Mouse (Mus musculus): ENCODE results near the gene Kyat3. TPM values are rescaled to one million over a fixed set of nuclear protein-coding genes. Genes with fewer than 3 reads are reported as not detected.
"Not testable (repeated sequence)": the region's sequence is repeated elsewhere in the genome, so short reads cannot be mapped to it uniquely, and the experiment has no call there.

Gene Kyat3
- polyA plus RNA-seq, 1 experiment from 2014 or later, result 11.0 TPM

DNA sequence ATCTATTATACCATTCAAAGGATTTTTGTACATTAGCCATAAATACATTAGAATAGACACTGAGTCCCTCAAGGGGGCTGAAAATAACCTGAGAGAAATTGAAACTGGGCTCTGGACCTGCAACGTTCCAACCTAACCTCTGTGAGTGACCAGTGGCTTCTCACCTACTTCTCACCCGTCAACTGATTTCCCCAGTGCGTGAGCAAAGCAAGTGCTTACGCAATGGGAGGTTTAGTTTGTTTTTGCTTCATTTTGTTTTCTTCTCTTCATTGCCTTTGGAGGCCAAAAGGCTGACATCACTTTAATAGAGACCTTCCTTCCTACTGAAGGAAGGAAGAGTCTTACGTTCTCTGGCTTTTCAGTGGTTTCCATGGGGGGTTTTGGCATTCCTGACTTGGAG is 10.5 kb downstream of the Kyat3 start:
- H3K4me2 ChIP-seq (replicated peaks; ENCODE audit: low read depth), result no peak overlapping the region
- H3K36me3 ChIP-seq (ENCODE audit: control insufficient read depth, insufficient read depth, low read length), result no peaks in the 10 kb centered on the region
- WGBS, result 91% methylated on average over 5 of the region's 5 CpGs
- no peak overlapping the region for H3K4me3 ChIP-seq (ENCODE audit: low read depth, low read length)
- no peaks in the 10 kb centered on the region for H3K27me3 ChIP-seq (ENCODE audit: control insufficient read depth, insufficient read depth, low read length)
- TF ChIP-seq CTCF (IDR thresholded peaks at IDR 0.05; ENCODE audit: low read depth) (no peak), EP300 (optimal IDR thresholded peaks at IDR 0.05) (no peak)
- H3K4me1 ChIP-seq (replicated peaks; ENCODE audit: control insufficient read depth, insufficient read depth), result no peaks in the 10 kb centered on the region
- no peak for ATAC-seq (ENCODE audit: low FRiP score, low TSS enrichment)
- H3K9ac ChIP-seq (ENCODE audit: low read length), result no peak overlapping the region
- DNase-seq (ENCODE audit: low spot score), result no peak
- H3K9me3 ChIP-seq (ENCODE audit: control insufficient read depth, low read length), result no peaks in the 10 kb centered on the region
- no peak overlapping the region for H3K27ac ChIP-seq (replicated peaks)

DNA sequence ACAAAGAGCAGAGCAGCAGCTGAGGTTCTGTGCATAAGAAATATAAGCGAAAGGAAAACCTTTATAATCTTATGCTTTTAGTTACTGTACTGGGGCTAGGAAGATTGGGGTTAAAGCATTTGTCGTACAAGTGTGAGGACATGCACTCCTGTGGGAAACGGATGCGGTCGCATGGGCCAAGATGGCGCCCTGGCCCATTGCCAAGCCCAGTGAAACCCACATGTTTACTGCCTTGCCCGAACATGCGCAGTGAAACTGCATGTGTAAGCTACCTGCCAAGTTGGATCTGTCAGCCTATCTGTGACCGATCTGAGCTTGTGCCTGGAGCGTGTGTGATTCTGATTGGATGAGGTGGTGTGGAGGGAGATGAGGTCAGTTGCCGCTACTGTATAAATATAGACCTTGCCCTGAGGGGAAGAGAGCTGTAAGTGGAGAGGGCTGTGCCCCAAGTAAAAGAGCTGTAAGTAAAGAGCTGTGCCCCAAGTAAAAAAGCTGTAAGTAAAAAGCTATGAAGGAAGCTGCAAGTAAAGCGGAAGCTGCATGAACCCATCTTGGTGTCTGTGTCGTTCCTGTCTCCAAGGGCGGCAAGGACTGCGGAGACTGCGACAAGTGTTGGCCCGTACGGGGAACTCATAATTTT is 11.7 kb downstream of the Kyat3 start:
- not testable (repeated sequence) for H3K4me2 ChIP-seq (replicated peaks; ENCODE audit: low read depth); H3K9ac ChIP-seq (ENCODE audit: low read length); H3K36me3 ChIP-seq (ENCODE audit: control insufficient read depth, insufficient read depth, low read length); ATAC-seq (ENCODE audit: low FRiP score, low TSS enrichment); H3K9me3 ChIP-seq (ENCODE audit: control insufficient read depth, low read length); H3K27ac ChIP-seq (replicated peaks); DNase-seq (ENCODE audit: low spot score); H3K4me1 ChIP-seq (replicated peaks; ENCODE audit: control insufficient read depth, insufficient read depth); H3K27me3 ChIP-seq (ENCODE audit: control insufficient read depth, insufficient read depth, low read length); H3K4me3 ChIP-seq (ENCODE audit: low read depth, low read length)
- 81% methylated on average over 18 of the region's 18 CpGs for whole genome bisulfite sequencing

DNA sequence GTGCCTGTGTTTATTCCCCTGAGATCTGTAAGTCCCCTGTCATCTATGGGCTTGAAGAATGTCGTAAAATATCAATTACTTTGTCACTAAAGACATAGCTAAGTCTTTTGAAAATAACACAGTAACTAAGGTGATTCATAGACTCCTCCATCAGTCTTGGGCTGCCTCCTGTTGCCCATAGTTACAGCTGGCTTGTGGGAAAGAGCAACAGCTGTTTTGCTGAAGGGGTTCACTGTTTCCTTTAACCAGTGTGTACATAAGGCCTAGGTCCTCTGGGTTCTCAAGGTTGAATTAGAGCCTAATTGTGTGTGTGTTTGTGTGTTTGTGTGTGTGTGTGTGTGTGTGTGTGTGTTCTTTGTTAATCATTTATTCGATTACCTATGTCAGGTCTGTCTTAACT is 24.6 kb downstream of the Kyat3 start:
- ATAC-seq (ENCODE audit: low FRiP score, low TSS enrichment) (no peak), DNase-seq (ENCODE audit: low spot score) (no peak)
- no peak overlapping the region for H3K4me2 ChIP-seq (replicated peaks; ENCODE audit: low read depth)
- no peaks in the 10 kb centered on the region for H3K9me3 ChIP-seq (ENCODE audit: control insufficient read depth, low read length)
- no peak overlapping the region for H3K4me3 ChIP-seq (ENCODE audit: low read depth, low read length)
- H3K36me3 ChIP-seq (ENCODE audit: control insufficient read depth, insufficient read depth, low read length), result no peaks in the 10 kb centered on the region
- H3K27ac ChIP-seq (replicated peaks), result no peak overlapping the region
- WGBS, result 63% methylated on average over 2 of the region's 2 CpGs
- no peak overlapping the region for H3K9ac ChIP-seq (ENCODE audit: low read length)
- TF ChIP-seq EP300 (optimal IDR thresholded peaks at IDR 0.05) (no peak), CTCF (IDR thresholded peaks at IDR 0.05; ENCODE audit: low read depth) (no peak)
- H3K27me3 ChIP-seq (ENCODE audit: control insufficient read depth, insufficient read depth, low read length), result no peaks in the 10 kb centered on the region
- H3K4me1 ChIP-seq (replicated peaks; ENCODE audit: control insufficient read depth, insufficient read depth), result no peaks in the 10 kb centered on the region

GRCm38 (mm10) chr3:142725969-142726672 is 25.3 kb downstream of the Kyat3 start:
- WGBS, result 82% methylated on average over 22 of the region's 22 CpGs
- H3K27ac ChIP-seq (replicated peaks), result no peak overlapping the region
- ATAC-seq (ENCODE audit: low FRiP score, low TSS enrichment), result no peak
- no peaks in the 10 kb centered on the region for H3K9me3 ChIP-seq (ENCODE audit: control insufficient read depth, low read length)
- no peaks in the 10 kb centered on the region for H3K27me3 ChIP-seq (ENCODE audit: control insufficient read depth, insufficient read depth, low read length)
- H3K4me3 ChIP-seq (ENCODE audit: low read depth, low read length), result no peak overlapping the region
- H3K4me1 ChIP-seq (replicated peaks; ENCODE audit: control insufficient read depth, insufficient read depth), result no peaks in the 10 kb centered on the region
- H3K9ac ChIP-seq (ENCODE audit: low read length), result no peak overlapping the region
- no peak for DNase-seq (ENCODE audit: low spot score)
- TF ChIP-seq CTCF (IDR thresholded peaks at IDR 0.05; ENCODE audit: low read depth), result no peak
- TF ChIP-seq EP300 (optimal IDR thresholded peaks at IDR 0.05), result no peak
- H3K36me3 ChIP-seq (ENCODE audit: control insufficient read depth, insufficient read depth, low read length), result no peaks in the 10 kb centered on the region
- no peak overlapping the region for H3K4me2 ChIP-seq (replicated peaks; ENCODE audit: low read depth)

DNA sequence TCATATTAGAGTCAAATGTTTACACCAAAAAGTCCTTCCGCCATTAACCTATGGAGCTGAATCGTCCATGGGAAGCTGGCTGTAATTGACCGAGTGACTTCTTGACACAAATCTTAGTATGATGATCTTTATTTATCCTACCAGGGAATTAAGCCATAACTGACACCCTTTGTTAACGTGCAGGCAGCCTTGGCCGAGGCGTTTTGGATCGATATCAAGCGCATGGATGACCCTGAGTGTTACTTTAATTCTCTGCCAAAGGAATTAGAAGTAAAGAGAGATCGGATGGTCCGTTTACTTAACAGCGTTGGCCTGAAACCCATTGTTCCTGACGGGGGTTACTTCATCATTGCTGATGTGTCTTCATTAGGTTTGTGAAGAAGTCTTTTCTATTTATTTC is 33.4 kb downstream of the Kyat3 start:
- no peak for ATAC-seq (ENCODE audit: low FRiP score, low TSS enrichment)
- H3K9ac ChIP-seq (ENCODE audit: low read length), result no peak overlapping the region
- 50% methylated on average over 12 of the region's 12 CpGs for WGBS
- no peak for DNase-seq (ENCODE audit: low spot score)
- TF ChIP-seq CTCF (IDR thresholded peaks at IDR 0.05; ENCODE audit: low read depth), result no peak
- TF ChIP-seq EP300 (optimal IDR thresholded peaks at IDR 0.05), result no peak
- H3K4me3 ChIP-seq (ENCODE audit: low read depth, low read length), result no peak overlapping the region
- no peak overlapping the region for H3K27ac ChIP-seq (replicated peaks)
- no peaks in the 10 kb centered on the region for H3K27me3 ChIP-seq (ENCODE audit: control insufficient read depth, insufficient read depth, low read length)
- H3K4me1 ChIP-seq (replicated peaks; ENCODE audit: control insufficient read depth, insufficient read depth), result no peaks in the 10 kb centered on the region
- H3K9me3 ChIP-seq (ENCODE audit: control insufficient read depth, low read length), result no peaks in the 10 kb centered on the region
- H3K4me2 ChIP-seq (replicated peaks; ENCODE audit: low read depth), result no peak overlapping the region
- H3K36me3 ChIP-seq (ENCODE audit: control insufficient read depth, insufficient read depth, low read length), result no peaks in the 10 kb centered on the region

- DNase-seq (ENCODE audit: low spot score), result no peak
- Histone ChIP-seq H3K4me3 (ENCODE audit: low read depth, low read length) (no peak overlapping the region), H3K9ac (ENCODE audit: low read length) (no peak overlapping the region), H3K4me1 (replicated peaks; ENCODE audit: control insufficient read depth, insufficient read depth) (no peaks in the 10 kb centered on the region), H3K36me3 (ENCODE audit: control insufficient read depth, insufficient read depth, low read length) (no peaks in the 10 kb centered on the region), H3K9me3 (ENCODE audit: control insufficient read depth, low read length) (no peaks in the 10 kb centered on the region), H3K27me3 (ENCODE audit: control insufficient read depth, insufficient read depth, low read length) (no peaks in the 10 kb centered on the region), H3K27ac (replicated peaks) (no peak overlapping the region), H3K4me2 (replicated peaks; ENCODE audit: low read depth) (no peak overlapping the region)
- no peak for ATAC-seq (ENCODE audit: low FRiP score, low TSS enrichment)
- TF ChIP-seq EP300 (optimal IDR thresholded peaks at IDR 0.05), result no peak
- no peak for TF ChIP-seq CTCF (IDR thresholded peaks at IDR 0.05; ENCODE audit: low read depth)
- 63% methylated on average over 7 of the region's 7 CpGs for WGBS
Measured at GRCm38 (mm10) chr3:142740896-142741295, 40.0 kb downstream of the Kyat3 start.
